Mouse (Mus musculus) fibroblast of lung, adult 2 months (primary cell): ENCODE data around the gene Arhgap18.

Experiments
- DNase-seq: peaks from one replicate; pipeline ENCODE4 v3.0.0-alpha.2; 2011; ENCODE audit warnings: low read depth

Gene Arhgap18

DNA sequence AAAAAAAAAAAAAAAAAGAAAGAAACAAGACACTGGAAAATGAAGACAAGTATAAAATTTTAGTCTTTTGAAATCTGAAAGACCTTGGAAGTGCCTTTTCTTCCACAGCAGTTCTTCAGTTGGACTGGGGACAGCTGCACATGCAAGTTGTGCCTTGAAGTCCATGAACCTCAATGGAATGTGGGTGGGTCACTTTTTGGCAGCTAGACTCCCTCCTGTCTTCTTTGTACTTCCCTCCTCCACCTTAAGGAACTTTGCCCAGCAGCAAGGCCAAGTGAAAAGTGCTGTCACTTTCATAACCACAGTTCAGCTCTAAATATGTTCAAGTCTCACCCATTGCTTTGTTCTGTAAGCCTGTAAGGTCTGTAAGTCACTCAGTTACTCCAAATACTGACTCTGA lies 23.2 kb downstream of the Arhgap18 start:
- DNase-seq: no peak

DNA sequence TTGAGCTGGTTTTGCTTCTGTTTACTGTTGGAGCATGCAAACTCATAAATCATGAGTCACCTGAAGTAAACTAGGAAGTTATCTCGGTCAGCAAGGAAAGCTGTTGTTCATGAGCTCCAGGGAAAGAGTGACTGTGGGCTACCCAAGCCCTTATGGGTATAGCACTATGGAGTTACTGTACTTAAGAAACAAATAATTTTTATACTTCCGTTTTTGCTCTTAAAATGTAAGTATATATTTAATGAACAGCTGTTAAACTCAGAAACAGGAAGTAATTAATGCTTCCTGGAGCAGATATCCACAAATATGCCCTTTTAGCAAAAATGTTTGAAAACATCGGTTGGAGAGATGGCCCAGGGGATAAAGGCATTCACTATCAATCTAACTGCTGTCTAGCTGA lies 27.4 kb downstream of the Arhgap18 start:
- DNase-seq: no peak

DNA sequence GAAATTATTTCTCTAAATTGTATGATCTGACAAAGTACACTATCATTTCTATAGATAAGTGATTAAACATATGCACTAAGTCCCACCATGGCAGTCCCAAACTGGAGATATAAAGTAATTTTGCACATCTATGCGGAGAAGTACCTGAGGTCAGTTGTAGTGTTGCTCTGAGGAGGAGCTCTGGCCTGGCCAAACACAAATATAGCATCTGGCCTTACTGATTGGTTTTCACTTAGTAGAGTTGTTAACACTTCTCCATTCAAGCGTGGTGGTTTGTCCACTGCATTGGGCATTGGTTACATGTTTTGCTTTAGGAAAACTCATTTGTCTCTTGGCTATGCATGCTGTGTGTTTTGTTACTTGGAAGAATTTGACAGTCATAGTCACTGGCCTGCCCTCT lies 36.5 kb downstream of the Arhgap18 start:
- no peak for DNase-seq

DNA sequence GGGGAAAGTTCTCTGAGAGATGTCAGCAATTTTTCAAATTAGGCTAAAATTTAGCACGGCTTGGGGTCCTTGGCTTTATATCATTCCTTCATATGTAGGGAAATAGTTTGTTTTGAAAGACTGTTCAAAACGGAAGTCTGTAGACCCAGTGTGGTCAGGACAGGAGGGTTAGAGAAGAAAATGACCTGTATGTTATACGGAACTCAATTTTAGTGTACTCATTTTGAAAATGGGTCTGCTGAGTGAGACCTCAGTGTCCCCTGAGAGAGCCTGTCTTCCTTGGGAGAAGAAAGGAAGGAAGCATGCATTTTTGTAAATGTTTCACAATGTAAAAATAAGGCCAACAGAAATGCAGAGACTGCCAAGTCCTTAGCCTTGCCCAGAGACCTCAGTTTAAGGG lies 38.6 kb downstream of the Arhgap18 start:
- no peak for DNase-seq

DNA sequence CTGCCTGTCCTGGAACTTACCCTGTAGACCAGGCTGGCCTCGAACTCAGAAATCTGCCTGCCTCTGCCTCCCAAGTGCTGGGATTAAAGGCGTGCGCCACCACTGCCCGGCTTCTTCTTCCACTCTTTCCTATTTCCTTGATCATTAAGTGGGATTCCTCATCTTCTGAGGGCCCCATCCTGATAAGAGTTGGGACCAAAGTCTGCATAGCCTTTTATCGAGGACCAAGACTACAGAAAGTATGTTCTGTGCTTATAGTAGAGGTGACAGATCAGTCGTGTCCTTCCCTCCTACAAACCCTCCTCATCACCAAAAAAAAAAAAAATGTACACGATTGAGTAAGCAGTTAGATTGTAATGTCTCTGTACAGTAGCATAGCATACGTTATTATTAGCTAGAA lies 39.8 kb downstream of the Arhgap18 start:
- DNase-seq: no peak

DNA sequence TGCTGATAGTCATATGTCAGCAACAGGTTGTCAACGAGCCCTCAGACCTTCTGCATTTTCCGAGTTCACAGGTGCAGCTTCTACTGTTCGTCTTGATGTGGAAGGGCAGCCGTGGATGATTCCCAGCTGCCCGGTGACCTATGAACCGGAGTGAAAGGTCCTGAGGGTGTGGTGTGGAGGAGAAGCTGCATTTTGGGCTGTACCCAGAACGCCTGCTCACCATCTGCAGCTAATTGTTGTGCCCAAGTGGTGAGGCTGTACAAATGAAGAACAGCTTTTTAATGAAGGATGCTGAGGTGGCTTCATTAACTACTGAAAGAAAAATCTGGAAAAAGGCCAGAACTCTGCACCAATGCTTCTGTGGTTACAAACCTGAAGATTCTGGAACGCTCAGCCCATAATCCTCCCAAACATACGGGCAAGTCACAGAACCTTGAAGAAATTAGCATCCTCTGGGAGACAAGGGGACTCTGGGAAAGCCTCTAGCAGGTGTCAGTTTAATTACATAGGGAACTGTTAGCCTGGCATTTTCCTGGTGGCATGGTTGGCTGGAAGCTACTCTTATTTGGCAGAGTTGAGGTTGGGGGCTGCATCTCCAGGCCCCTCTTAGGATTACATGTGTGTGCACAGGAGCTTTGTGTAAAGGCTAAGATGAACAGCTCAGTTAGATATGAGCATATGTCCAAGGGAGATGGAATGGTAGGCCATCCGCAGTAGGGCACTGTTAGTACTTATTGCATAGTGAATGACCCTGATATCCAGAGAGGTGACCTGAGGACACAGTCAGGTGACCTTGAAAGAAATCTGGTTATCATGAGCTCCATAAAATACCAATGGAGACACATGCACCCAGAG lies 43.4 kb downstream of the Arhgap18 start:
- DNase-seq: no peak

DNA sequence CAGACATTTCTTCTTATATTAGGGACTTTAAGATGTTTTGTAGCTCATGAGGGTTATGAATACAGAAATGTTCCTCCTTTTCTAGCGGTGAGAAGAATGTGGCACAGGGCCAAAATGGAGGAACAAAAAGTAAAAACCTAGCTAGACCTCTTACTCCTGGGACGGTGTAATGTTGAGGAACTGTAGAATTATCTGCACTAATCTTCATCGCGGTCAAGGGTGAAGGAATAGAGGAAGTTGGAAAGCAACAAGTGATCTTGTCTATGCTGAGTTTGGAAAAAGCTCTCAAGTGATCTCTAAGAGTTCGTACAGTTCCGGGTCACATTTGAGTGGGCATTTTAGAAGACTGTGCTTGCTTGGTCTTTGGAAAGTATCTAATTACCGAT lies 44.1 kb downstream of the Arhgap18 start:
- DNase-seq: no peak

DNA sequence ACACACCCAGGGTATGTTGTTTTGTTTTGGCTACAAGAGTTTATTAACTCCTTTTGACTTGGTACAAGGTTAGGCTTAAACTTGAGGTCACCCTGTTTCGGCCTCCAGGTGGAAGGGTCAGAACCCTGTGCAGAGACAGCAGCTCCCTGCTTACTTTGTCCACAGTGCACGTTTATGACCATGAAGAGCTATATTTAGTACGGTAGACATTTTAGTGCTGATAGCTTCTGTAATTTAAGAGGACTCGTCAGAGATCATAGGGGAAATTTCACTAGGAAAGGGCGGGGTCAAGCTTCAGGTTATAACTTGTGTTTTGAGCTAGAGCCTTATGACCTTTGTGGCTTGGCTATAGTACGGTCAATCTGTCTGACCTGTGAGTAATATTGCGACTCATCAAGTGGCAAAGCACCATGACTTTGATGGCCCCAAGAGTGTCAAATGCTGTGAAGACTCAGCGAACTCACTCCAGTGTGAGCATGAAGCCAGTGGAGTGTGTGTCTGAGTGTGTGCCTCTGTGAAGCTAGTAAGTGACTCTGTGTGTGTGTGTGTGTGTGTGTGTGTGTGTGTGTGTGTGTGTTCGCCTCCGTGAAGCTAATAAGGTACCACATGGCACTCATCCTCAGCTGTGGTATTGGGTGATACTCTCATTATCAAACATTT lies 45.7 kb downstream of the Arhgap18 start:
- DNase-seq: no peak

DNA sequence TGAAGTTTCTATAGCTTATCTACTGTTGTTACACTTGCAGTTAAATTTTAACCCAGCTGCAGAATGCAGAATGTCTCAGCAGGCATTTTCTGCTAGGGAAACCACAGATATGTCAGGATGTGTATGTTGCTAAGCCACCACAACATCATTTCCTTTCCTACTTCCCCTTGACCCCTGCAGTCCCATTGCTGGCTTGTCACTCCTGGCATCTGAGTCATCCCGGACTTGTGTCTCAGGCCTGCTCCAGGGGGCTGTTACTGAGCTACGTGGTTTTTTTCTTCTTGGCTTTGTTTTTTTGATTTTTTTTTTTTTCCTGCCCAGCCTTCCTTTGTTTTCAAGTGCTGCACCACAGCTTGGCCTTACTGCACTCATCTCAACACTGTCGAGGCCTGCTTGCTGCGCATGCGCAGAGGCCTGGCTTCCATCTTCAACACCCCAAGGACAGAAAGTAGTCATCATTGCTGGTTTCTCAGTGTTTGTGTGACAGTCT lies 46.4 kb downstream of the Arhgap18 start:
- no peak for DNase-seq

DNA sequence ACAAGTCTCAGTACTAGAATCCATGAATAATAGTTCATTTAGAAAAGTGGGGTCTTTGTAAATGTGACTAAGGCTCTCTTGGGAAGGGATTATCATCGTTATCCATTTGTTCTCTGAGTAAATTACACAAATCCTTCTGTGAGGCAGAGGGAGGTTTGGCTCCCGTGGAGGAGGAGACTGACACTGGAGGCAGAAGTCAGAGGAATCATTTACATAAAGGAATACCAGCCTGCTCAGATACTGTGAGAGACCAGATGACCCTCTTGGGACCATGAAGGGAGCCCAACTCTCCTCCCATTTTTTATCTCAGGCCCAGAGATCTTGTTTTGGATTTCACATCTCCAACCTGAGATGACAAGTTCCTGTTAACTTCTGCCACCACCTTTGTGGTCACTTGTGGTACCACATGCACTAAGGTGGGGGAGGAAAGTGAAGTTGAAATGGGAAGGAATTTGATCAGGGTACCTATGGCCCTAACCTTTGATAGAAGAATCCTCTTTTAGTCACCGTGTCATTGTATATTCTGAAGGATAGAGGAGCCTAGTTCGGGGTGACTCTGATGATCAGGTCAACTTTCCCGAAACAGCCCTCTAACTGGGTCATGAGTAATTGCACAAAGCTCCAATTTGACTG lies 51.2 kb downstream of the Arhgap18 start:
- no peak for DNase-seq

DNA sequence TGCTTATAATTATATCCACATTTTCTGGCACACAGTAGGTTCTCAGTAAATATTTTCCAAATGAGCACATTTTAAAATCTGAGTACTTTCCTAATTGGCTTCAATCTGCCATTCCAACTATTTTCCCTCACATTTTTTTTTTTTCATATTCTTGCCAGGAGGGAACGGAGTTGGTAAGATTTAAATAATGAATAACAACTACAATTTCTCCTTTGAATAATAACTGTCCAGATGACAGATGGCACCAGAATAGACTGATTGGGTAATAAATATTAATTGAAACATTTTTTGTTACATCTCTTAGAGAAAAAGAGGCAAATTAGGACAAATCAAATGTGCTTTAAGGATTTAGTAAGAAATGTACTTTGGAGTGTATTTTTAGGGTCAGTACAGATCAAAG lies 51.8 kb downstream of the Arhgap18 start:
- DNase-seq: no peak

DNA sequence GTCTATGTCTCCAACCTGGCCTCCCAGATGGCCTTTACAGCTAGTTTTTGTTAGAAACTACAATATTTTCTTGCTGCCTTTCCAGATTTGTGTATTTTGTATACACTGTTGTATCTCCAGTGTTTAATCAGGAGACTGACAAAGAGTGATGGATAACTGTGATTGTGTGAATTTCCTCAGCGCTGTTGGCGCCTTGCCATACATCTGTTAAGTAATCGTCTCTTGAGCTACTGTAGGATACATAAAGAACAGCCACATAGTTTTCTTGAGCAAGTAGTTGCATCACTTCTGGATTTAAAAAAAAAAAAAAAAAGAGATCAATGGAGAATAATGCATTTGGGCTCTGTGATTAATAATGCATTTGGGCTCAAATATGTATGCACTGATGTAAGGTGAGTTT lies 52.9 kb downstream of the Arhgap18 start:
- DNase-seq: no peak

DNA sequence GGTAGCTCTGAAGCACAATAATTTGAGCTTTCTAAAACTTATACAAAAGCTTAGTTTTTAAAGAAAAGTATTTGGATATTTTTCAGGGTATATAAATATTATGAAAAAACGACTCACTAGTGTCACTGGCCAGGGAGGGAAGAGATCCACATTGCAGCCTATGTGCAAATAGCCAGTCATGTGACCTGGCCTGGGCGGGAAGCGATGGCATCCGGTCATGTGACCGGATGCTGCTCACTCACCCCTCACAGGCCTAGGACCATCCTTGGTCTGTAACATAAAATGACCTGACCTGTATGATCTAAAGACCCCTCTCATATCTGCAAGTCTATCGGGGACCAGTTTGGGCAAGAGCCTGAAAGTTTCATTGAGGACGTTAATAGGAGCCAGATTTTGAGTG lies 56.8 kb downstream of the Arhgap18 start:
- no peak for DNase-seq

DNA sequence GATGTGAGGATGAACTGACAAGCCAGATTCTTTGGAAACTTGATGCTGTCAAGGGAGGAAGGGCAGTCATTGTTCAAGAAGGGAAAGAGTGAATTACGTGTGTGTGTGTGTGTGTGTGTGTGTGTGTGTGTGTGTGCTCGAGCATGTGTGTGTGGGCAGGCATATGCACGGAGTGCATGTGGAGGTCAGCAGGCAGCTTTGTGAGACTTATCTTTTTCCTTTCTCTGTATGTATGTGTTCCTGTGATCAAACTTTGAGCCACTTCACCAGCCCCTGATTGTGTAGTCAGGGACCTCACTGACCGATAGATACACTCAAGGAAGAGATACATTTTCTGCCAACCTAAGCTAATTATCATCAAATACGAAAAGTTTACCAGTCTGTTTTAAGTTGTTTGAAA lies 57.6 kb downstream of the Arhgap18 start:
- DNase-seq: no peak

DNA sequence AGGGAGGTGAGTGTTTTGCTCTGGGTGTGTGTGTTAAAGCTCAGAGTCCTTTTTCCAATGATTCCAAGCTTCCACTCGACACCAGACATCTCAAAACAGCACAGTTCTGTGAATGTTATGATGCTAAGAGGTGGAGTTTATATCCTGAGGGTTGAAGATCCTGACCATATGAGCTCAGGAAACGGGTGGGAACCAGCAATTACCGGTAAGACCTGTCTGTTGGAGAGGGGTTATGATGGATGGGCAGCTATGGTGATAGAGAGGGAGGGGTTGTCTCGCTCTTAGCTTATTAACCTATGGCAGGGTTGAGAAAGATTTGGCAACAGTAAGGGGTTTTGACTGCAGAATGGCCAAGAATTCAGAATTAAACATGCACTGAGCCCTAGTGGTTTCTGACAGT lies 58.1 kb downstream of the Arhgap18 start:
- no peak for DNase-seq

DNA sequence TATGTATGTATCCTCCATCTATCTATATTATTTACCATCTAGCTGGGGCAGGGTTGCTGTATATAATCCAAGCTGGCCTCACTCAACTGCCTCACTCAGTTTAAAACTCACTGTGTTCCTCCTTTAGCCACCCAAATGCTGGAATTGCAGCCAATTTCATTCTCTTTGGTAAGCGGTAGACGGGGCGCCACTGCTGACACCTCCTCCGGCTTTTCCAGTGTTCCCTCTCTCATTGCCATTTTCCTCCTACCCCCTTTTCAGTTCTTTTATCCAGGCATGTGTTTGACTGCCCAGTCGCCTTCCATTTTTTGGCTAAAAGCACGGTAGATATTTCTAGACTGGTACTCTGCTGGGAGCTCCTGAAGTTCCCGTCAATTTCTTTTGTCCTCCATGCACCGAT lies 62.4 kb downstream of the Arhgap18 start:
- DNase-seq: no peak

DNA sequence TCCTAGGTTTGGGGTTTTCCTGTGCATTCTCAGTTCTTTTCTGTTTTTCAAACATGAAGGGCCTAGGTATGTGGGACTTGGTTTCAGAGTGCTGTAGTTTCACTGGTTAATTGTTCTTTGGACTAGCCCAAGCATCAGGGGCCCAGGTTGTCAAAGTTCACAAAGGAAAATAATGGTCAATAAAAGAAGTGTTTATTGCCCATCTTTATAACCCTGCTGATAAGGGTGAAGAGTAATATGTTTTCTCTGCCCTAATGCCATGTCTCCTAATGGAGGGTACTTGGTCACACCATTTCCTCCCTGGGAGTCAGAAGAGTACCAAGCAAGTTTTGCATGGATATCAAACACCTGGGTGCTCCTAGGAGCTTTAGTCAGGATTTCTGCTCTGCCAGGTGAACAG lies 67.1 kb downstream of the Arhgap18 start:
- no peak for DNase-seq

DNA sequence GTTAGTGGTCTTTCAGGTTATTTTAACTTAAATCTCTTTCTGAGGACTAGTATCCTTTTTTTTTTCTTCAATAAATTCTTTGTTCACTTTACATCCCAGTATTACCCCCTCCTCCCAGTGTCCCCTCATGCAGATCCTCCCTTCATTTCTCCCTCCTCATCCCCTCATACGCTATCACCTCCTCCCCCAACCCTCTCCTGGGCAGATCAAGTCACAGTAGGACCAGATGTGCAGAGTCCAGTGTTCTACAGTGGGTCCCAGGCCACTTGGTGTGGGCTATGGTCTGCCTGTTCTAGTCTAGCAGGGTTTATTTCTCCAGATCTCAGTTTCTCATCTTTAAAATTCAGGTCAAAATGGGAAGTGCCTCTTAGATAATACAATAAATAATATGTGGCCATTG lies 67.7 kb downstream of the Arhgap18 start:
- DNase-seq: no peak

DNA sequence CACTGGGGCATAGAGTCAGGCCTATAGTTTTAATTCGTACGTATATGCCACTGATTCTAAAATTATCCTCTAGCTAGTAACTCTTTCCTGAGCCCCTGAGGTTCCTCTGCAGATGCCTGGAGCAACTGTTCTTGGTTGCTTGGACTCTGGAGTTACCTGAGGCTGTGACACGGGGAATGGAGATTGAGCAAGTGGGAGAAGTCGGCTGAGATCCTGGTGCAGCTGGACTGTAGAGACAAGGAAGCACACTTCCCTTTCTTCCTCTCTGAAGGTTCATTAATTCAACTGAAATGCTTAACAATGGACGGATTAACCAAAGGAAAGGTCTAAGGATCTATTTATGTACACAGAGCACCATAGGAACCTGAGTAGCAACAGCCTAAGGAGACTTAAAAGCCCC lies 70.8 kb downstream of the Arhgap18 start:
- DNase-seq: no peak

DNA sequence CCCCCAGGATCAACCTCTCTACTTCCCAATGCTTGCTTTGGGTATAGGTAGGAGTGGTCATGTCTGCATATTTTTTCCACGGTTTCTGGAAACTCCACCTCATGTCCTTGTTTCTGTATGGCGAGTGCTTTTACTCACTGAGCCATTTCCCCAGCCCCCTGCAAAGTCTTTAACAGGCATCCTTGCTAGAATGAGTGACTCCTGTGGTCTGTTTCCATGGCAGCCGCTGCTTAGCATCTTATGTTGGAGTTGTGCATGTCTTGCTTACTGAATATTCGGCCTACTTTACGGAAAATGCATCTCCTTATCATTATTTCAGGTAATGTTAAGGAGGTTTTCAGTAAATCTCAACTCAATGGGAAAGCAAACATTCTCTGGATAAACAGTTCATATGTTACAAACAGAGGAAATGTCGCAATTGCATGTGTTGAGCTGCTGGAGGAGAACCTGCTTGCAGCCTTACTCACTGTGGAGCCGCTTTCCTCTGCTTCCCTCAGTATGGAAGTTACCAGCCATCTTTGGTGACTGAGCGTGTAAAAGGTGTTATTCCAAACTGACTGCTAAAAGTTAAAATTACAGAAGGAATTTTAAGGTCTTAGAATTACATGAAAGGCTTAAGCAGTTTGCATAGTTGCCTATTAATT lies 72.1 kb downstream of the Arhgap18 start:
- DNase-seq: no peak

DNA sequence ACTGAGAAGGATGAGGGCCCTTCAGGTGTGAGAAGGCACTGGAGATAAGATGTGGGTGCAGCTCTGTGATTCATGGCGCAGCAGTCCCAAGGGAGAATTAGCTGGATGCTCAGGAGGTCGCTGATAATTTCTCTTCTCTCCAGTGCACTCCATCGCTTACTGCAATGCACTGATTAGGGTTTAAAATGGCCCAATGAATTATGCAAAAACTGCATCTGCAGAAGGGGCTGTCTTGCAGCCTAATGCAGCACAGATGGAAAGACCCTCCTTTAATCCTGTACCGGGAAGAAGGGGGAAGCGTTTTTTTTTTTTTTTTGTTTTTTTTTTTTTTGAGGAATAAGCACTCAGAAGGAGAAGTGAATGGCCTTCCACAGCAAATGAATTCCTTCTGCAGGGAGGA lies 74.1 kb downstream of the Arhgap18 start:
- DNase-seq: no peak

DNA sequence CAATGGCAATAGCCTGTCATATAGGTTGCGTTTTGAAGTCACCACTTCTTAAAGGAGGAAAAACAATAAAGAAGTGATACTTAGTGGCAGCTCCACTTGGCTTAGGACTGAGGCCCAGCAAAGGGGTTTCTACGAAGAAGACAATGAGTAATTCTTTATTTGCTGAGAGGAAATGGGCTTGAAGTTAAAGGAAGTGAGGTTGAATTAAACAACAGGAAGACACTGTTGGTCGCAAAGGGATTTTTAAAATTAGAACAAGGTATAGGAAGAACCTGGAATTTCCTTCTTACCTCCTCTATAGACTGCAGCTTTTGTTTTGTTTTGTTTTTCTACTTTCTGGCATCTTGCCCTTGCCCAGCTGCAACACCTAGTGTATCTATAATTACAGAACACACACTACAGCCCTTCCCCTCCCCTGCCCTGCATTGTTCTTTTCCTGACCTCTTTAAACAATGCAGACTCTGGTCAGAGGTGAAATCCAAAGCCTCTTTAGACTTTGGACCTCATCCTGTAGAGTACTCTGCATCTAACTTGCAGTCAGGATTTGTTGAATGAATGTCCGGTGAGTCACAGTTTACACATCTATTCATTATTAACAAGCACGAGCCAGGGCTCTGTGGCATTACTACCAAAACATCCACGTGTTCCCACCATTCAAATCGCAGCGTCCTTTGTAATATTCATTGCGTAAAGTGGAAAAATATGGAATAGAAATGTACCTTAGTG lies 75.4 kb downstream of the Arhgap18 start:
- peak; percentile 47 for DNase-seq
